Mouse (Mus musculus): ENCODE results near the gene Macf1. TPM values are rescaled to one million over a fixed set of nuclear protein-coding genes. Genes with fewer than 3 reads are reported as not detected.

Macf1 gene
- total RNA-seq, 2 experiments from 2014 or later, result 271 to 291 TPM

- DNase-seq, result no peak
These were observed 205.3 kb downstream of the Macf1 start for GRCm38 (mm10) chr4:123478655-123479433.

GRCm38 (mm10) chr4:123465799-123466198 lies 218.4 kb downstream of the Macf1 start:
- DNase-seq, result no peak
- intact Hi-C loops (cut with DNase I), result no loop called here

More at GRCm38 (mm10) chr4:123478655-123479433, 205.3 kb downstream of the Macf1 start:
- intact Hi-C loops (cut with DNase I), result no loop called here

- DNase-seq, result peak in 1 of 2 experiments; percentile 26
- intact Hi-C loops (cut with DNase I), result no loop called here
These were observed 223.4 kb downstream of the Macf1 start for GRCm38 (mm10) chr4:123460595-123461272.

- peak; percentile 41 to 51 for DNase-seq
- intact Hi-C loops (cut with DNase I), result no loop called here
These were observed 229.1 kb downstream of the Macf1 start for GRCm38 (mm10) chr4:123454871-123455640.

- DNase-seq, result no peak
- intact Hi-C loops (cut with DNase I), result no loop called here
These were observed 230.4 kb downstream of the Macf1 start for GRCm38 (mm10) chr4:123453729-123454128.

GRCm38 (mm10) chr4:123451991-123452390 lies 232.2 kb downstream of the Macf1 start:
- intact Hi-C loops (cut with DNase I), result no loop called here
- no peak for DNase-seq

GRCm38 (mm10) chr4:123449304-123449703 lies 234.9 kb downstream of the Macf1 start:
- intact Hi-C loops (cut with DNase I), result no loop called here
- no peak for DNase-seq

GRCm38 (mm10) chr4:123448015-123448414 lies 236.1 kb downstream of the Macf1 start:
- intact Hi-C loops (cut with DNase I), result no loop called here
- DNase-seq, result peak in 1 of 2 experiments; percentile 46

- peak in 1 of 2 experiments; percentile 44 for DNase-seq
These were observed 236.9 kb downstream of the Macf1 start for GRCm38 (mm10) chr4:123447251-123447650.

GRCm38 (mm10) chr4:123446754-123447153 lies 237.4 kb downstream of the Macf1 start:
- intact Hi-C loops (cut with DNase I), result loop anchor here (2.0 kb wide), 1 partner anchor 38 kb away; no protein-coding TSS in a partner anchor

More at GRCm38 (mm10) chr4:123447251-123447650, 236.9 kb downstream of the Macf1 start:
- intact Hi-C loops (cut with DNase I), result loop anchor here (2.0 kb wide), 1 partner anchor 38 kb away; no protein-coding TSS in a partner anchor

GRCm38 (mm10) chr4:123446221-123446620 lies 237.9 kb downstream of the Macf1 start:
- peak in 1 of 2 experiments; percentile 31 for DNase-seq
- intact Hi-C loops (cut with DNase I), result loop anchor here (2.0 kb wide), 1 partner anchor 37 kb away; no protein-coding TSS in a partner anchor

More at GRCm38 (mm10) chr4:123446754-123447153, 237.4 kb downstream of the Macf1 start:
- DNase-seq, result peak in 1 of 2 experiments; percentile 26

GRCm38 (mm10) chr4:123438414-123438813 lies 245.7 kb downstream of the Macf1 start:
- intact Hi-C loops (cut with DNase I), result no loop called here
- DNase-seq, result peak; percentile 82 to 87

GRCm38 (mm10) chr4:123433171-123433570 lies 251.0 kb downstream of the Macf1 start:
- DNase-seq, result no peak
- intact Hi-C loops (cut with DNase I), result loop anchor here (5.0 kb wide), 1 partner anchor 41 kb away; no protein-coding TSS in a partner anchor

- DNase-seq, result no peak
- intact Hi-C loops (cut with DNase I), result loop anchor here (5.0 kb wide), 1 partner anchor 40 kb away; no protein-coding TSS in a partner anchor
These were observed 252.2 kb downstream of the Macf1 start for GRCm38 (mm10) chr4:123431936-123432335.

GRCm38 (mm10) chr4:123427900-123428684 lies 256.1 kb downstream of the Macf1 start:
- DNase-seq, result no peak
- intact Hi-C loops (cut with DNase I), result loop anchor here (2.0 kb wide), 1 partner anchor 15 kb away; no protein-coding TSS in a partner anchor

- intact Hi-C loops (cut with DNase I), result loop anchor here (2.0 kb wide), 1 partner anchor 15 kb away; no protein-coding TSS in a partner anchor
- no peak for DNase-seq
These were observed 256.8 kb downstream of the Macf1 start for GRCm38 (mm10) chr4:123427271-123427899.

- intact Hi-C loops (cut with DNase I), result loop anchor here (2.0 kb wide), 1 partner anchor 14 kb away; no protein-coding TSS in a partner anchor
- no peak for DNase-seq
These were observed 257.6 kb downstream of the Macf1 start for GRCm38 (mm10) chr4:123426429-123427080.

GRCm38 (mm10) chr4:123425672-123426272 lies 258.4 kb downstream of the Macf1 start:
- DNase-seq, result peak in 1 of 2 experiments; percentile 67
- intact Hi-C loops (cut with DNase I), result loop anchor here (2.0 kb wide), 1 partner anchor 13 kb away; no protein-coding TSS in a partner anchor

Data from heart, postnatal 14 days (tissue).